Mouse (Mus musculus): ENCODE data around the gene Gpsm3. TPM values are rescaled to one million over a fixed set of nuclear protein-coding genes. Genes with fewer than 3 reads are reported as not detected.
A peak's percentile ranks its signal among the peaks of the same experiment; 100 is the strongest.

The Gpsm3 gene
- polyA plus RNA-seq, 1 experiment from 2014 or later = 7.8 TPM

DNA sequence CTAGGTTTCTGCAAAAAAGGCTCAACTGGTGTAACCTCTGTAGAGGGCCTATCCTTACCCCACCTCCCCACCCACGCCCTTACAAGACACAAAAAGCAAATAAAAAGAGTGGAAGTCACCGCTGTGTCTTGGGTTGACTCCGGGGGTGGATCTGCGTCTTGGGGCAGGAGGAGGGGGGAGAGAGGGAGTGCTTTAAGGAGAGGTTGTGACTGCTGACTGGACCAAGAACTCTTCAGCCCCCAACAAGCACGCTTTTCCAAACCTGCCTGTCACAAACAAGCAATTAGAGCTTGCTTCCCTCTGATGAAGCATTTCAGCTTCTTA, 39.0 kb downstream of the Gpsm3 start:
- no peak for DNase-seq (ENCODE audit: low spot score)
- Histone ChIP-seq H3K9me3 (ENCODE audit: control insufficient read depth, low read length) (no peaks in the 10 kb centered on the region), H3K36me3 (ENCODE audit: control insufficient read depth, insufficient read depth, low read length) (no peaks in the 10 kb centered on the region; the same call in 1 of the 2 replicates), H3K4me1 (replicated peaks; ENCODE audit: control insufficient read depth, insufficient read depth) (peaks cover 22% of the 10 kb centered on the region), H3K27ac (replicated peaks) (peak overlapping the region; percentile 97), H3K4me3 (ENCODE audit: low read depth, low read length) (peak overlapping the region; percentile 67), H3K4me2 (replicated peaks; ENCODE audit: low read depth) (peak overlapping the region; percentile 93), H3K27me3 (ENCODE audit: control insufficient read depth, insufficient read depth, low read length) (0 out of 2 replicates have a peak, but pooled peaks cover 2% of the 10 kb centered on the region), H3K9ac (ENCODE audit: low read length) (peak overlapping the region; percentile 70; the same call in 1 of the 2 replicates)
- ATAC-seq (ENCODE audit: low FRiP score, low TSS enrichment) = no peak
- 25% methylated on average over 5 of the region's 5 CpGs for WGBS
- TF ChIP-seq EP300 (optimal IDR thresholded peaks at IDR 0.05) = no peak
- TF ChIP-seq CTCF (IDR thresholded peaks at IDR 0.05; ENCODE audit: low read depth) = no peak

DNA sequence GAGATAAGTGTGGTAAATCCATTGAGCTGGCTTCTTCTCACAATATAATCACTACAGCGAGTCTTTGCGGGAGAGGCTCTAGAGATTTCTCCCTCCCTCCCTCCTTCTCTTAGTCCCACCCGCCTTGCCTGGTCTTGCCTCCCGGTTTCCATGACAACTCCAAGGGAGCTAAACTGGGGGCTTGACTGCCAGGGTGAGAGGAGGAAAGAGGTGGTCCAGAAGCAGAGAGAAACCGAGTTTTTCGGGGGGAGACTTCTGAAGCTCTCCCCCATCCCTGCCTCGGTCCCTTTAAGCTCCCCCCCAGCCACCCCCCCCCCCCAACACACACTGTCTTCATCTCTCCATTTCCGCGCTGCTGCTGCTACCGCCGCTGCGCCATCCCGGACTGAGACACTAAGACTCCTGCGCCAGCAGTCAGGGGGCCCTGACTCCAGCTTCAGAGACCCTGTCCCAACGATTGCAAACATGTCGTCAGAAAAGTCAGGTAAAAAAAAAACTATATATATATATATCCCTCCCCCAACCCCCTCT, 39.7 kb downstream of the Gpsm3 start, which contains the start of gene Prrt1:
TSS of gene Prrt1 (plus strand) at position 313 of the 531 bp plus-strand sequence.
- peak within 1 kb of the TSS; percentile 97 for H3K27ac ChIP-seq (replicated peaks)
- no peaks in the 10 kb centered on the region; the same call in 1 of the 2 replicates for H3K36me3 ChIP-seq (ENCODE audit: control insufficient read depth, insufficient read depth, low read length)
- H3K9ac ChIP-seq (ENCODE audit: low read length) = peak within 1 kb of the TSS; percentile 70
- peak within 1 kb of the TSS; percentile 93 for H3K4me2 ChIP-seq (replicated peaks; ENCODE audit: low read depth)
- DNase-seq (ENCODE audit: low spot score) (no peak), ATAC-seq (ENCODE audit: low FRiP score, low TSS enrichment) (no peak)
- H3K4me1 ChIP-seq (replicated peaks; ENCODE audit: control insufficient read depth, insufficient read depth) = peaks cover 22% of the 10 kb centered on the region
- H3K9me3 ChIP-seq (ENCODE audit: control insufficient read depth, low read length) = no peaks in the 10 kb centered on the region
- TF ChIP-seq CTCF (IDR thresholded peaks at IDR 0.05; ENCODE audit: low read depth) = no peak
- no peak for TF ChIP-seq EP300 (optimal IDR thresholded peaks at IDR 0.05)
- H3K4me3 ChIP-seq (ENCODE audit: low read depth, low read length) = peak within 1 kb of the TSS; percentile 67
- 12% methylated on average over 16 of the region's 16 CpGs for WGBS
- 0 out of 2 replicates have a peak, but pooled peaks cover 2% of the 10 kb centered on the region for H3K27me3 ChIP-seq (ENCODE audit: control insufficient read depth, insufficient read depth, low read length)

DNA sequence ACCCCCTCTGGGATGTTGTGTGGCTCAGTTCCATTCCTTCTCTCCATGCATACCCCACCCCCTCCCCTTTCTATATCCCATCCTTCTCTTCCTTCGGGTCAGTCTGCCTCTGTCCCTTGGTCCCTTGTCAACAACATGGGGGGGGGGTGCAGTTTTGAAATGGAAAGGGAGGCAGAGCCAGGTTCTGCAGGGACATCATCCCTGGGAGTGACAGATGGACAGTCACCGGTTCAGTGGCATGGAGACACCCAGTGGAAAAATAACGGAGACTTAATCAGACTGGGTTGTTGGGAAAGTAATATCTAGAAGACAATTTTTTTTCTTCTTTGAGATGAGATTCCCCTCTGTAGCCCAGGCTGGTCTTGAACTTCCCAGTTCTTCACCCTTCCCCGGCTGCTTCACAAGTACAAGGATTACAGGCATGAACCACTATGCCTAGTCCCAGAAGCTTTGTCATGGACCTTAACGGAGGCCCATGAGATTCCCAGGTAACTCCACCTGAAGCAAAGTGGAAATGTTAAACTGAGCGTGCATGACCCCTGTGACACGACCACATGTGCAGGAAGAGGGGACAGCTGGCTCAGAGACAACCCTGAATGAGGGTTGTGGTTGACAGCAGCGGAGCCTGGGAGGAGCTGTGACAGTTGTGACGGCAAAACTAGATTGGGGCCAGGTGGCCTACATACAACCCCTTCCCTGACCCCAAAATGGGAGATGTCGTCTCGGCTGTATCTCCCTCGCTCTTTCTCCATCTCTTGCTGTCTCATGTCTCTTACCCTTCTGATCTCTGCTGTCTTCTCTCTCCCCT, 40.4 kb downstream of the Gpsm3 start:
- Histone ChIP-seq H3K27me3 (ENCODE audit: control insufficient read depth, insufficient read depth, low read length) (0 out of 2 replicates have a peak, but pooled peaks cover 2% of the 10 kb centered on the region), H3K4me1 (replicated peaks; ENCODE audit: control insufficient read depth, insufficient read depth) (peaks cover 22% of the 10 kb centered on the region), H3K9me3 (ENCODE audit: control insufficient read depth, low read length) (no peaks in the 10 kb centered on the region), H3K27ac (replicated peaks) (no peak overlapping the region), H3K9ac (ENCODE audit: low read length) (no peak overlapping the region), H3K4me2 (replicated peaks; ENCODE audit: low read depth) (peak overlapping the region; percentile 93), H3K4me3 (ENCODE audit: low read depth, low read length) (peak overlapping the region; percentile 23; the same call in 1 of the 2 replicates), H3K36me3 (ENCODE audit: control insufficient read depth, insufficient read depth, low read length) (no peaks in the 10 kb centered on the region; the same call in 1 of the 2 replicates)
- 45% methylated on average over 12 of the region's 12 CpGs for WGBS
- ATAC-seq (ENCODE audit: low FRiP score, low TSS enrichment) (no peak), DNase-seq (ENCODE audit: low spot score) (no peak)
- TF ChIP-seq CTCF (IDR thresholded peaks at IDR 0.05; ENCODE audit: low read depth) (no peak), EP300 (optimal IDR thresholded peaks at IDR 0.05) (no peak)

- ATAC-seq (ENCODE audit: low FRiP score, low TSS enrichment) (no peak), DNase-seq (ENCODE audit: low spot score) (no peak)
- no peaks in the 10 kb centered on the region for H3K36me3 ChIP-seq (ENCODE audit: control insufficient read depth, insufficient read depth, low read length)
- H3K9me3 ChIP-seq (ENCODE audit: control insufficient read depth, low read length) = no peaks in the 10 kb centered on the region
- H3K4me3 ChIP-seq (ENCODE audit: low read depth, low read length) = peak overlapping the region; percentile 19; the same call in 1 of the 2 replicates
- TF ChIP-seq EP300 (optimal IDR thresholded peaks at IDR 0.05) (no peak), CTCF (IDR thresholded peaks at IDR 0.05; ENCODE audit: low read depth) (no peak)
- peak overlapping the region; percentile 43 for H3K4me2 ChIP-seq (replicated peaks; ENCODE audit: low read depth)
- H3K9ac ChIP-seq (ENCODE audit: low read length) = peak overlapping the region; percentile 45
- H3K27ac ChIP-seq (replicated peaks) = no peak overlapping the region
- 8% methylated on average over 36 of the region's 48 CpGs for WGBS
- H3K4me1 ChIP-seq (replicated peaks; ENCODE audit: control insufficient read depth, insufficient read depth) = peaks cover 22% of the 10 kb centered on the region
- 0 out of 2 replicates have a peak, but pooled peaks cover 2% of the 10 kb centered on the region for H3K27me3 ChIP-seq (ENCODE audit: control insufficient read depth, insufficient read depth, low read length)
Observed at GRCm38 (mm10) chr17:34630761-34631301, 41.2 kb downstream of the Gpsm3 start.

DNA sequence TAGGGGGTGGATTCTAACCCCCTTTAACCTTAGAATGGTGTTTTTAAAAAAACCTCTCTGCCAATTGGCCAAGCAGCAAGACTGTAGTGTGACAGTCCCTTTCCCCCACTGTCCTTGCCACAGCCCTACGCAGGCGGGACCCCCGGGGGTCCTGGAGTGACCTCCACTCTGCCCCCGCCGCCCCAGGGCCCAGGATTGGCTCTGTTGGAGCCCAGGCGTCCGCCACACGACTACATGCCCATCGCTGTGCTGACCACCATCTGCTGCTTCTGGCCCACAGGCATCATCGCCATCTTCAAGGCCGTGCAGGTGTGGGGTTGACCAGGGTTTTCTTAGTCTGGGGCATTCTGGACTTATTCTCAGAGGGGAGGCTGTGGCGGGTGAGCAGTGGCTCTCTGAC, 42.0 kb downstream of the Gpsm3 start:
- no peak for TF ChIP-seq EP300 (optimal IDR thresholded peaks at IDR 0.05)
- TF ChIP-seq CTCF (IDR thresholded peaks at IDR 0.05; ENCODE audit: low read depth) = no peak
- Histone ChIP-seq H3K9ac (ENCODE audit: low read length) (peak overlapping the region; percentile 55), H3K27me3 (ENCODE audit: control insufficient read depth, insufficient read depth, low read length) (0 out of 2 replicates have a peak, but pooled peaks cover 2% of the 10 kb centered on the region), H3K36me3 (ENCODE audit: control insufficient read depth, insufficient read depth, low read length) (no peaks in the 10 kb centered on the region), H3K4me1 (replicated peaks; ENCODE audit: control insufficient read depth, insufficient read depth) (peaks cover 19% of the 10 kb centered on the region), H3K9me3 (ENCODE audit: control insufficient read depth, low read length) (no peaks in the 10 kb centered on the region), H3K27ac (replicated peaks) (peak overlapping the region; percentile 63), H3K4me3 (ENCODE audit: low read depth, low read length) (peak overlapping the region; percentile 41), H3K4me2 (replicated peaks; ENCODE audit: low read depth) (peak overlapping the region; percentile 69)
- no peak for ATAC-seq (ENCODE audit: low FRiP score, low TSS enrichment)
- WGBS = 17% methylated on average over 11 of the region's 12 CpGs
- DNase-seq (ENCODE audit: low spot score) = no peak

Data from stomach, postnatal 0 days (tissue).